Mouse (Mus musculus): ENCODE results near the gene Stxbp6.

DNA sequence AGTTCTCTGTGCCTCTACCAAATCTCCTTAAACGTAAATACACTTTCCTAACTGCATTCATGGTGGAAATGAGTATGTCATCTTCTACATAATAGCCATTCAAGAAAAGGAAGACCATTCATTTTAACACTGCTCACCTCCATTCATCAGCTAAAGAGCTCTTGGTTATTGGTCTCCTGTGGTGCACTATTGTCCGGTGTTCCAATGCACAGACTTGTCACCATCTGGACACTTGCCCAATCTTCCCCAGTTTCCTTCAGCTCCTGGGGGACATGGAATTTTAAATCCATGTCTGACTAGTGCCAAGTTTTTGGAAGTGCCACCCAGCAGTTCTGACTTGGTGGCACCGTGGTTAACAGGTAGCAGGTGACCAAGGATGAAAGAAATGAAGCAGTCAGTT is 54.5 kb downstream of the Stxbp6 start:
- no peak for TF ChIP-seq CTCF (IDR thresholded peaks at IDR 0.05; ENCODE audit: control insufficient read depth, insufficient read depth, insufficient read length)
- no peak for TF ChIP-seq USF1 (IDR thresholded peaks at IDR 0.05; ENCODE audit: low read depth)
- TF ChIP-seq MAX (IDR thresholded peaks at IDR 0.05), result no peak
